Mouse (Mus musculus): Measurements from ENCODE around the gene Nat9.

DNA sequence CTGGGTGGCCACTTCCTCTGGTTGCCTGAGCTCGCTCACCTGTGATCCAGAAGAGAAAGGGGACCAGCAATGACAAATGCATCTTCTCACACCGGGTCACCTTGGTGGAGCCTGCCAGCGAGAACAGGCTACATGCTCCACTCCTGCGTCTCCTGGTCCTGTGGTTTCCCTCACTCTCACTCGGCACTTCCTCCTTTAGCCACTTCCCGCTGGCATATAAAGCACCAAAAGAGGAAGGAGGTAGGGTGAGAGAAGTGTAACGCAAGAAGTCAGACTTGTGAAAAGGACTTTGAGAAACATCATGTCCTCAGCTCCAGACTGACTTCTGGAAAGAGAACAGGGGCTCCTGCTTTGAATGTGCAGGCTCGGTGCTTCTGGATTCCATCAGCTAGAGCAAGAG is 53.9 kb downstream of the Nat9 start, which contains the start of gene Cd300lf:
- TF ChIP-seq CTCF (conservative IDR thresholded peaks at IDR 0.05; ENCODE audit: insufficient read depth, insufficient read length, low read depth, low read length): no peak
- TF ChIP-seq POLR2A (IDR thresholded peaks at IDR 0.05; ENCODE audit: low read depth, low read length): no peak

Measured in kidney, adult 2 months (tissue).